In genomic region chr13:107410267-107410666, GRCm38 (mm10) we compare ENCODE assay signal across 18 mouse cellular contexts.
"Had no signal": no experiment of that assay in that cellular context is flagged by ENCODE, and none has a peak within 500 bp of the region (broad histone marks: within the 10 kb centered on the region; RNA-seq: fewer than 3 reads in every experiment).

No protein-coding gene starts in this region.

- H3K27me3 ChIP-seq: limb, embryonic 15.5 days; midbrain, embryonic 12.5 days; neural tube, embryonic 15.5 days; stomach, embryonic 15.5 days had no signal

- H3K27ac ChIP-seq: kidney, postnatal 0 days; left cerebral cortex, adult 2 months; limb, embryonic 15.5 days; liver, embryonic 12.5 days; midbrain, embryonic 12.5 days; neural tube, embryonic 15.5 days; stomach, embryonic 15.5 days had no signal

- H3K9ac ChIP-seq: limb, embryonic 15.5 days; liver, embryonic 12.5 days; lung, embryonic 14.5 days; midbrain, embryonic 12.5 days; neural tube, embryonic 15.5 days; stomach, embryonic 15.5 days had no signal

- H3K4me2 ChIP-seq: limb, embryonic 15.5 days; liver, embryonic 12.5 days; lung, embryonic 14.5 days; midbrain, embryonic 12.5 days; neural tube, embryonic 15.5 days; stomach, embryonic 15.5 days had no signal

- DNase-seq: kidney, adult 9 months; kidney, postnatal 36 days; lung, embryonic 14.5 days; lung, postnatal 10 days; lung, postnatal 4 days; retina, postnatal 1 day; right cerebral cortex, postnatal 14 days; thymus, adult 2 months; thymus, postnatal 25 days had no signal

- H3K36me3 ChIP-seq: limb, embryonic 15.5 days; liver, embryonic 12.5 days; midbrain, embryonic 12.5 days; neural tube, embryonic 15.5 days; stomach, embryonic 15.5 days had no signal

- H3K4me3 ChIP-seq: left cerebral cortex, adult 2 months; limb, embryonic 15.5 days; liver, embryonic 12.5 days; megakaryocyte, embryonic 14.5 days; midbrain, embryonic 12.5 days; neural tube, embryonic 15.5 days; stomach, embryonic 15.5 days had no signal

- H3K9me3 ChIP-seq: limb, embryonic 15.5 days; liver, embryonic 12.5 days; megakaryocyte, embryonic 14.5 days; midbrain, embryonic 12.5 days; neural tube, embryonic 15.5 days; stomach, embryonic 15.5 days had no signal

- ATAC-seq: liver, embryonic 12.5 days; midbrain, embryonic 16.5 days had no signal

- H3K4me1 ChIP-seq: limb, embryonic 15.5 days; liver, embryonic 12.5 days; neural tube, embryonic 15.5 days; stomach, embryonic 15.5 days had no signal
